Mouse (Mus musculus): ENCODE measurements at regions not wholly inside any gene's neighbourhood (a gene's known extent, or its start where the extent isn't known, plus 50 kb on each side); places are given as distances from the start of the nearest gene placed in this dataset.
"Not testable (repeated sequence)": the region's sequence is repeated elsewhere in the genome, so short reads cannot be mapped to it uniquely, and the experiment has no call there.

DNA sequence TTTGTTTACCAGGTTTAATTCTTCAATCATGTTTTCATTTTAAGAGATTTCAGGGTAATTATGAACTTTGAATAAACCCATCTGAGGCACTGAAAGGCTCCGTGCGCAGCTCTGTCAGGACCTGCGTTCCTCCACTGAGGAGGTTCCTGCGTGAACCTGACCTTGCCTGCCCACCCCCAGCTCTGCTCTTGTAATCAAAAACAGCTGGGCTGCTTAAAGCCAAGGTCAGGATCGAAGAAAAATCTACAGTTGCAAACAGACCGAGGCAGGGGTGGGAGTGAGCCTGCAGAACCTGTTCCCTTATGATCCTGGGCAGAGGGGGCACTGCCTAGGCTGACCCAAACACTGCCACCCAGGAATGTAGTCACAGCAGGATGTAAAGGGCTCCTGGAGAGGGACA lies 134.8 kb upstream of the Bcor start:
- DNase-seq (ENCODE audit: low spot score), result no peak

DNA sequence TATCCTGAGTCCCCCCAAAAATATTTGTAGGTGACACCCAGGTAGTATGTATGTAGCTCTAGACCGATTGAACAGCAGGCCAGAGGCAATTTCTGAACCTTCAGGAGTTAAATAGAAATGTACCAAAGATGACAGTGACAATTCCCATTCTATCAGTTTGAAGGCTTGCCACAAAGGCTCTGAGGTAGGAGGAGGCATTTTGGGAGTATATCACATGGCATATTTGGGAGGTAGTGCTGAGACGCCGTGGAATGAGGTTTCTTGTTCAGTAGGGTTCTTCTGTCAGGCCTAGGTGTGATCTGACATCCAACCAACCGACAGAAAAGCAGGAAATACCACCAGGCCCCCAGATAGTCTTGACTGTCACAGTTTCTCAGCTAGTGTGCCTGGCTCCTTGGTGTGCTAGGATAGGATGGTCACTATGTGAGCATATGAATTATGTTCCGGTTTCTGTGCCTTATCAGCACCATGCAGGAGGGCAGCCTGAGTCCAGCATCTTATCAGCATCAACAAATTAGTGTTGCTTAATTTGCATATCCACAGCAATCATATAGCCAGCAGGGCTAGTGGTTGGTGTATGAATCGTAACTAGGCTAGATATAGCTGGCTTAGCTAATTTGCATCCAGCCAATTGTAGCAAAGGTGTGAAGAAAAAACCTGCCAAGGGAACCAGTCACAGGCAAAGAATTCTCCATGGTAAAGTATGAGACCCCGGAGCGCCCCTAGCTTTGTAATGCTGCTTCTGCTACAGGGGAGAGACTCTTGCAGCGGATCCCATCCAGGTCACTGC lies 136.3 kb upstream of the Bcor start:
- no peak for DNase-seq (ENCODE audit: low spot score)

DNA sequence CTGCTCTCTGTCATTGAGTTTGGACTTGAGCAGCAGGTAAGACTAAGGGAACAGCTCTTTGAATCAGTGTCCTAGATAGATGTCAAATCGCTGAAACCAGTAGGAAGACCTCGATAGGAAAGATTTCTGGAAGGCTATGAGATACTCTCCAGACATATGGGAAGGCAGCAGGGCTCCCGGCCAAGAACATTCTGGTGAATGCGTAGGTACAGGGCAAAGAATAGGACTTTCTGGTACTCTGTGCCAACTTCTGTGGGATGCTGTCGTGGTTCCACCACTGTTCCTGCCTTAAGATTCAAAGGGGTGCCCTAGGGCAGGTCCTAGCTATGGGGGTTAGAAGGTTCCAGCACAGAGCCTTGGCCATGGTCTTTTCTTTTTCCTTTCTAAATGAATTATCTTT lies 138.5 kb upstream of the Bcor start:
- DNase-seq (ENCODE audit: low spot score), result no peak

DNA sequence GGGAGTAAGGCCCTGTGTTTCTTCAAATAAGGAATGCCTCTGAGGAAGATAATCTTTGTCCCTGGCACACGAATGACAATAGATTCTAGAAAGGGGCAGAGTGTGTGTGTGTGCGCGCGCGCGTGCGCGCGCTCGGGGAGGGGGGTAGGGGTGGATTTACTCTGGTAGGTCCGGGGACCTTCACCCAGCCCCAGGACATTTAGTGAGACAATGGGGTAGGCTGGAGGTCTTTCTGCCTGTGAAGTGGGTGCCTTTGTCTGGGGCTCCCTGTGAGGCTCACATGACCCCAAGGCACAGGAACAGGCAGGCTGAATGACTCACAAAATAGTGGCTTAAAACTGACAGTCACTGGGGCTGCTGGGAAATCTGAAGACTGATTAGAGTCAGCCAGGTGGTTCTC lies 139.1 kb upstream of the Bcor start:
- DNase-seq (ENCODE audit: low spot score), result no peak

DNA sequence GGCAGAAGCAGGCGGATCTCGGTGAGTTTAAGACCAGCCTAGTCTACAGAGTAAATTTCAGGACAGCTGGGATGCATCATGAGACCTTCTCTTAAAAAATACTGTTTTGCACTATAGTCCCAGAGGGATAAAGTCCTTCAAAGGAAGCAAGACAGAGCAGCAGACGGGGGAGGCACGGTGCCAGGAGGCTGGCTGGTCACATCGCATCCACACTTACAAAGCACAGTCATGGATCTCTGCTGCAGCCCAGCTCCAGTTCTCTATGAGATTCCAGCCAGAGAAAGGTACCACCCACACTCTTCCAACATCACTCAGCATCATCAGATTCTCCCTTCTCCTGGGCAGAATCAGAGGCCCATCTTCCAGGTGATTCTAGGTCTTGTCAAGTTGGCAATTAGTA lies 144.5 kb upstream of the Bcor start:
- DNase-seq (ENCODE audit: low spot score), result no peak

DNA sequence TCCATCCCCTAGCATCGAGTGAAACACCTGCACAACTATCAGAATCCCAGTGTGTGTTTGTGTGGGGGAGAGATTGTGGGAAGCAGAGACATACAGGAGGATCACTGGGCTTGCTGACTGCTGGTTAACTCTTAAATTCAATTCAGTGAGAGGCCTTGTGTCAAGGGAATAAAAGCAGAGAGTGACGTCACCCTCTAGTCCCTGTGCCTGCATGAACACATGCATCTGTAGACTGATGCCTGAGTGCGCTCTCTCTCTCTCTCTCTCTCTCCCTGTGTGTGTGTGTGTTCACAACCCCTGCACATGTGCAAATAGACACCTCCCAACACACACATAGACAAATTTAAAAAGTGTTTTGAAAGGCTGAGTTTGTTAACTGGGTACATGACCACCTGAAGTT lies 146.8 kb upstream of the Bcor start:
- no peak for DNase-seq (ENCODE audit: low spot score)

DNA sequence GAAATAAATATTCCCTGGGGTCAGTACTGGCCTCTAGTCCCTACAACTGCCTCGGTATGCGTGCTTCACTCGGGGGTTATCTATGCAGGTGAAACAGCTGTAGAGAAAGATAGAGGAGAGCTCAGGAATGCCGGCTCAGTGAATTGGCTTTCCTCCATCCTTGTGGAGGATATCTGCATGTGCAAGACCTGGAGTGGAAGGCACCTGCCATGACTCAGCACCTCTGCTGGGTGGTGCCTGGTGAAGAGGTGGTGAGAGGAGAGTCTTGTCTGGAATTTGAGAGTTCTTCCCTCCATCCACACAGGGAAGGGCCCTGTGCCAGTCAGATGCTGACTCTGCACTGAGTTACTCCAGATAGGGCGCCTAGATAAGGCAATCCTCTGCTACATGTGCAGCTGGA lies 152.4 kb upstream of the Bcor start:
- no peak for DNase-seq (ENCODE audit: low spot score)

DNA sequence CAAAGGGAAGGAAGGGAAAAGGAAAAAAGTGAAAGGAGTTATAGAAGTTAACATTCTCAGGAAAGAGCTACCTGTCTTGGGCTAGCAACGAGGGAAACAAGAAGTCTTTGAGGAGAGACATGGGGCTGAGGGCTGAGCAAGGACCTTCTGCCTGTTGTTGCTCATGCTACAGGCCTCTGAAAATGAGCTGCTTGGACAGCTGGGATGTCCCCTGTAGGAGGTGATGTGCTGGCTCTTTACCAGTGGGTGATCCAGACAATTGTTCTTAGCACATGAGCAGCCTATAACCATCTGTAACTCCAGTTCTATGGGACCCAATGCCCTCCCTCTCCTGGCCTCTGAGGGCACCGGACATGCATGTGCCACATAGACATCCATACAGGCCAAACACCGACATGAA lies 155.5 kb upstream of the Bcor start:
- DNase-seq (ENCODE audit: low spot score), result no peak

DNA sequence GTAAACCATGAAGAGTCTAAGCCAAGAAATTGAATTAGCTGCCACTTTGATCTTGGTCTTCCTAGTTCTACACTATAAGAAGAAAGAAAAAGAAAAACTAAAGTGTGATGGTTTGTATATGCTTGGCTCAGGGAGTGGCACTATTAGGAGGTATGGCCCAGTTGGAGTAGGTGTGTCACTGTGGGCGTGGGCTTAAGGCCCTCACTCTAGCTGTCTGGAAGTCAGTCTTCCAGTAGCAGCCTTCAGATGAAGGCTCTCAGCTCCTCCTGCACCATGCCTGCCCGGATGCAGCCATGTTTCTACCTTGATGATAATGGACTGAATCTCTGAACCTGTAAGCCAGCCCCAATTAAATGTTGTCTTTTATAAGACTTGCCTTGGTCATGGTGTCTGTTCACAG lies 157.3 kb upstream of the Bcor start:
- not testable (repeated sequence) for DNase-seq (ENCODE audit: low spot score)

DNA sequence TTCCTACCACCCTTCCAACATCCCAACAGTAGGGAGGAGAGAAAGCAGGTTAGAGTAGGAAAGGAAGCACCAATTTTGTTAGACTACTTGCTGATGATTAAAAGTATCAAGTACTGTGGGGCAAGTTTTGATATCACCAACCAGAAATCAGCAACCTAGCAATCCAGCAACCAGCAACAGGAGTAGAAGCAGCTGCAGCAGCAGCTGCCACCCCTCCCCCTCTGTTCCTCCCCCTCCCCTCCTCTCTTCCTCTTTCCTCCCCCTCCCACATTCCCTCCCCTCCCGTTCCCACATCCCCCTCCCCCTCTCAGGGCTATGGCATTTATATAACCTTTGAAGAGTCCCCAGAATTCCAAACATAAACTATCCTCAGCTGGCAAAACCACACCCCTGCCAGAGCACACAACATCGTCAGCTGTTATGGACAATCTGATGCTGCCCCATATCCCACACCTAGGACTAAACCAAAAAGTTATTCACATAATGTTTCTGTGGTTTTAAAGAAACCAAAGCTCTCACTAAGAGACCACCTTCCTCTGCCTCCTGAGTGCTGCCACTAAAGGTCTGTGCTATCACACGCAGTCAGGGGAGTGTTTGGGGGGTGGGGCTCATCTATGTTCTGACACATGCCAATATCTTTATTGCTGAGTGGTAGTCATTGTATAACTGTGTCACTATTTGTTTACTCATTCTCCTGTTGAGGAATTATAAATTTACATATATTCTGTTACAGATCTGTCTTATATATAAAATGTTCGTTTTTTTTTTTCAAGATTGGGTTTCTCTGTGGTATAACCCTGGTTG lies 158.9 kb upstream of the Bcor start:
- peak; percentile 7 for DNase-seq (ENCODE audit: low spot score)

DNA sequence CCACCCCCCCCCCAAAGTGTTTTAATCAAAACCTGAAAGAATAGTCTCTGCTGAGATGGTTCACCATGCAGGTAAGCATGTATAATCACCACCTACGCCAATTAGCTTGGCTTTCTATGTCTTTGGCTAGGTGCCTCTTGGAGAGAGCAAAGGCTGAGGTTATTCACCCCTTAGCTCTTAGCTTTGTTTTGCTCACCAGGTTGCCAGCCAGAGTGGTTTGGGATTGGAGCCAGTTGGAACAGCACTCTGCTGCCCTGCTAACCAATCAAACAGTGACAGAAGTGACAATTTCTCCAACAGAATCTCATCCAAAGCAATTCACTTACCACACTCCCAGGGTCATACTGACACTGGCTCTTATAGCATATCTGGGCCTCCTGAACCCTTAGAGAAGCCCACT lies 162.3 kb upstream of the Bcor start:
- DNase-seq (ENCODE audit: low spot score), result no peak

DNA sequence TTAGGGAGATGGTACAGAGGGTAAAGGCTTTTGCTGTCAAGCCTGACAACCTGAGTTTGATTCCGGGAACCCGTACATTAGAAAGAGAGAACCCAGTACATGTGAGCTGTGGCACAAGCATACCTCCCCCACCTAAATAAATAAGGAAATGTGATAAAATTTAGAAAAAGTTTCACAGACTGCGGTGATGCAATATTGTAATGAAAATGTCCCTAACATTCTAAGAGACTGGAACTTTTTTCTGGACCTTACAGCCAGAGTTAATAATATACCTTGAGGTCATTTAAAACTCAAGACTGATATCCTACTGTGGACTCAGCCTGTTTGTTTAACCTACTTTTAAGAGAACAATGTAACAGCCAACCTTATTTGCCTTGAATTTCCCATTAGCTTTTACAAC lies 163.1 kb upstream of the Bcor start:
- no peak for DNase-seq (ENCODE audit: low spot score)

DNA sequence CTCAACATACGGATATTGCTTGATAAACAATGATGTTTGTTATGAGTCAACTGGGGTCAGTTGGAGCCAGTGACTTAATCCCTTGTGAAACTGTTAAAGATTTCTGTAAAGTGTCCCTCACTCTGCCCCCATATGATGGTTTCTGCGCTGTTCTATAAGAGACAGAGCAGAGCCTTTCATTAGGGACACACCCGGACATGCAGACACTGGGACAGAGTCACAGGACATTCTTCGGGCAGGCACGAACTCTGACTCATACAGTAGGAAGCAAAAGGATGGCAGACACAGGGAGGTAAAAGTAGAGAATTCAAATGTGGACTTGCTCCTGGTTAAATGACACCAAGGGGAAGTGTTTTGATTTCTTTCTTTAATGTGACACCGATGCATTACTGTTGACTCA lies 163.7 kb upstream of the Bcor start:
- no peak for DNase-seq (ENCODE audit: low spot score)

DNA sequence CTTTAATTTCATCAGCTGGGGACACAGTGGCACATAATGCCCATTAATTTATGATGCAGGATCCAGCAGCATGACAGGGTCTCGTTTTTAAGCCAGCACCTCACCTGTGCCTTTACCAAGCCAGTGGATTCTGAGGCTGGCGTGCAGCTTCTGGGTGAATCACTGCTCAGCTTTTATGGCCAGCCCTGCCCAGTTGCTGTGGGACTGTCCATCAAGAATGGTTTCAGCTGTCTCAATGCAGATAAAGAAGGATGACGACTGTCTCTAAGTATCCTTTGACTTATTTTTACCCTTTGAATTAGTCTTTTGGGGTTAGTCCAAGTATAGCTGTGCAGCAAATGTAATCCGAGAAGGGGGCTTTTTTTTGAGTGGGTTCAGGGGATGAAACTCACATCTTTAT lies 167.3 kb upstream of the Bcor start:
- DNase-seq (ENCODE audit: low spot score), result no peak

DNA sequence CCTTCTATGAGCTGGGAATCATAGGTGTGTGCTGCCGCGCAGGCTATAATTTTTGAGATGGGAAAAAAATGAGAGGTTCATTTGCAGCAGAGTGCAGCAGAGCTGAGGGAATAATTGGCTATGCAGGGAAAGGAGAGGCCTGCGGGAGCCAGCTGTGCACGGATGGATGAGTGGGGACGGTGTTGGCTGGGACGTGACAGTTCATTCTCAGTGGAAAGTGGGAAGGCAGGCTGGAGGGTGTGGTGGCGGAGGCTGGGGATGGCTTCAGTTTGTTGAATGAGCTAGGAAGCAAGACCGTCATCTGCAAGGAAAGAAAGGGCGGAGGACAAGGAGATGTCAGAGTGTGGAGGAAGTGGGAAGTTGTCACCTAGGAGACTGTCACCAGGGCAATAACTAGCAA lies 180.4 kb upstream of the Bcor start:
- no peak for DNase-seq (ENCODE audit: low spot score)

DNA sequence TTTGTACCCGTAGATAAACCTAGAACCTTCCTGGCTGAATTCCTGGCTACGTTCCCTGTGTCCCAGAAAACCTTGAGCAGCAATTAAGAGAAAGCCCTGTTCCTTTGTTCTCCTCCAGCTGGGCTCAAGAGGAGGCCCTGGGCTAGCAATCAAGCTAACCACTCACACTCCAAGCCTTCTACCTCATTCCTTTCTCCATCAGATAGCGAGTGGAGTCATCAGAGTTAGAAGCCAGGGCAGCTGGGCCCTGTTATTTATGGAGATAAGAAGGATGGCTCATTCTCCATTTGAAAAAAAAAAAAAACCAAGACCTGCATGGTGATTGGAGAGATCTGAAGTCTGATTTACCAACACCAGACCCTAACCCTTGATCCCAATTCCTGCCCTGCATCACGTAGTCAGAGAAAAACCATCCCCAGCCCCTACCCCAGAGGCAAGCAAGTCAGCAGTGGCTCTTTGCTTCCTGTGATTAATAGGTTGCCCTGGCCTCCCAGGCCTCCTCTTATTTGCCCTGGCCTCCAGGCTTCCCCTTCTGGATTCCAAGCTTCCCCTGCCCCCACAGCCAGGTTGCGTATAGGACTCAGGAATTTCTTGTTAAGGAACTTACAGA lies 181.3 kb upstream of the Bcor start:
- no peak for DNase-seq (ENCODE audit: low spot score)

DNA sequence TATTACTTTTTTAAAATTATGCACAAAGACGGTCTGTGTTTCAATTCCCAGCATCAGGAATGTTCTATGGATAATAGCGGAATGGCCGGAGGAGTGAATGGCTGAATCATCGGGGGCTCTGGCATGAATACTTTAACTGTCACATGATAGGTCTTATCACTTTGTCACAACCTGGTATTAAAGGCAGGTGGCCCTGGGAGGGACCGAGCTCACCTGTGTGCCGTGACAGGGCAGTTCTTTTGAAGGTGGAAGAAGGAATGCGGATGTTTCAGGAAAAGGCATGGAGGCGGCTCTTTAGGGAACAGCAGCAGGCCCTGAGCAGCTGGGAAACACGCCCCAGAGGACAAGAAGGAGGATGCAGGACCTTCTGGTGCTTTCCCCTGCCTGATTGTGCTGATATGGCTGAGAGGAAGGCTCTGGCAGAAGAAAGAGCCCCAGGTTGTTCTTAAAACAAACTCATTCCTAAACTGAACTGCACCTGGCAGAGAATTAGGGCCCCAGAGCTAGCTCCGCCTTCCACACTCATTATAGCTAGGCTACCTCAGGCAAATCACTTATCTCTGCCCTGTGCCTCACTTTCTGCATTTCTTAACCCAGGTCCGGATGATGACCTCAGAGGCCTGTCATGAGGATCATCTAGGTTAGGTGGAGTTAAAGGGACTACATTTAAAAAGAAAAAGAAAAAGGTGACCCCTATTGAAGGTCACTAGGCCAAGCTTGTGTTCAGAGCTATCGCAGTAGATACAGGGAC lies 184.8 kb upstream of the Bcor start:
- no peak for DNase-seq (ENCODE audit: low spot score)

DNA sequence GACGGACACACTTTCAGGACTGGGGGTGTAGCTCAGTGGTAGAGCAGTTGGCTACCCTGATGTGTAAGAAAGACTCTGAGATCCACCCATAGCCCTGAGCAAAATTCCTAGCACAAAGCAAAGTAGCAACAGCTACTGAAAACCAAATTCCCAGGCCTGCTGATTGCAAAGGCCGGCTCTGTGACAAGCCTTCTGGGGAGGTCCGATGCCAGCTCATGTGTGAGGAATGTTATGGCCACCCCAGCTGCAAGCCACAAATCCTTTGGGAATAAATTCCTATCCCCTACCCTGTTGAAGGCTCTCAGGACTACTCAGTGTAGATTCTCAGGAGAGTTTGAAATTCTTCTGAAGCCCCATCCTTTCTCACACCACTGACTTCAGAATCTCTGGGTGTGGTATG lies 186.7 kb upstream of the Bcor start:
- DNase-seq (ENCODE audit: low spot score), result no peak

DNA sequence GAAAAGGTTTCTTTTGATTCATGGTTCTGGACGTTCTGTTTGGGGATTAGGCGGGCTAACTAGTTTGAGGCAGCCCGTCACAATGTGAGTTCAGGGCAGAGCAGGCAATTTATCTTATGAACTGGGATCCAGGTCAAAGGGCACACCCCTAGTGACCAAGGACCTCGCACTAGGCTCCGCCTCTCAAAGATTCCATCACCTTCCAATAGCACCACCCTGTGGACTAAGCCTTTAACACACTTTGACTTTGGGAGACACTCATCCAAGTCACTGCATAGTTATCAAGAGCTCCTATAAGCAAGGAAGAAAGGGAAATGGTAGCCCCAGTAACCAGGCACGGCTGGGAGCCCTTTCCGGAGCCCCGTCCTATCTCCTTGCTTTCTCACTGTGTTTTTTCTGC lies 188.0 kb upstream of the Bcor start:
- peak; percentile 27 for DNase-seq (ENCODE audit: low spot score)

DNA sequence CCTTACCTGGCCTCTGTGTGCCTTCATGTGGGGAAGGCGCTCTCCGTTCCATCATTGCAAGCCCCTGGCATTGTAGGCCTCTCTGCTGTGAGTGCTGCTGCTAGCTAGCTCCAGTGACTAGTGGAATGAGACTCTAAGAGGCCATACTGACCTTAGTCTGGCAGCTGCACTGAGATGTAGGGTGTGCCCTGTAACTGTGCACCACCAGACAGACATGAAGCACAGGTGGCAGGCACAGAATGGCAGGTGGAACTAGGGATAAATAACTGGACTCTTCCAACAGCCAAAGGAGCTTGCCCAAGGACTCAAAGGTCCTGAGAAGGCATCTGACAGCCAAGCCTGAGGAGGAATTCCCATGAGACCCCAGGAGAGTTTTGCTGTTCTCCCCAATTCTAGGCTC lies 194.7 kb upstream of the Bcor start:
- DNase-seq (ENCODE audit: low spot score), result no peak

DNA sequence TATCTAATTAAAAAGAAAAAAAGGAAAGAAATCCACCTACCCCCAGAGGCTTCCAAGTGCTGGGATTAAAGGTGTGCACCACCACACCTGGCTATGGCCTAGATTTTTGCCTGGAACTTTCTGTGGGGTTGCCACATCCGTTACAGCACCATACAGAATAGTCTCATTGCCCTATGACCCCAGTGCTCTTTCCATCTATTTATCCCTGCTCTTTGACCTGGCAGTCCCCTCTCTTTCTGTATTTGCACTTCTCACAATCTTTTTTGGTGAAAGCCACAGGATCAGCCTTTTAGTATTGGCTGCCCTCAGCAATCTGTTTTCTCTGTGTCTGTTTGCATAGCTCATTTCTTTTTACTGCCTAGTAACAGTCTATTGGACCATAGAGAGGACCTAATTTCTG lies 197.9 kb upstream of the Bcor start:
- DNase-seq (ENCODE audit: low spot score), result no peak
